Mouse (Mus musculus): Measurements from ENCODE around the gene Adgrg5.

GRCm38 (mm10) chr8:94942566-94942965, 19.1 kb downstream of the Adgrg5 start:
- peak; percentile 97 for TF ChIP-seq CTCF (IDR thresholded peaks at IDR 0.05; ENCODE audit: low read depth, low read length)
- no peak for TF ChIP-seq POLR2AphosphoS5 (IDR thresholded peaks at IDR 0.05; ENCODE audit: insufficient replicate concordance, low read depth, low read length)
